Mouse (Mus musculus) hindbrain, postnatal 0 days (tissue): ENCODE results near the gene Csnk2b. TPM values are rescaled to one million over a fixed set of nuclear protein-coding genes. Genes with fewer than 3 reads are reported as not detected.

Experiments used
- ATAC-seq: fragments of 200-750 bp; cut with Nextera tagmentation; 2 replicates; pipeline ENCODE4 v1.8.0; 2017; ENCODE audit warnings: mild to moderate bottlenecking, moderate TSS enrichment, moderate library complexity
- DNase-seq: peaks from one replicate; pipeline ENCODE4 v3.0.0-alpha.2; 2015; ENCODE audit warnings: low spot score
- H3K27ac ChIP-seq: fragments of 300-500 bp; sonication (generic); 2 replicates; pipeline ENCODE4 v1.5.1; 2014; ENCODE audit warnings: mild to moderate bottlenecking
- H3K27me3 ChIP-seq: fragments of 300-500 bp; sonication (generic); 2 replicates; pipeline ENCODE4 v1.6.1; 2014; ENCODE audit warnings: low read length, mixed read lengths; ENCODE audit not compliant: insufficient read depth
- H3K36me3 ChIP-seq: fragments of 300-500 bp; sonication (generic); 2 replicates; pipeline ENCODE4 v1.6.1; 2014; ENCODE audit warnings: low read length, mixed read lengths; ENCODE audit not compliant: insufficient read depth
- H3K4me1 ChIP-seq: fragments of 300-500 bp; sonication (generic); 2 replicates; pipeline ENCODE4 v1.6.1; 2014; ENCODE audit warnings: antibody characterized with exemption, low read length, mixed read lengths; ENCODE audit not compliant: insufficient read depth
- H3K4me2 ChIP-seq: fragments of 300-500 bp; sonication (generic); 2 replicates; pipeline ENCODE4 v1.6.1; 2014; ENCODE audit warnings: low read depth, mild to moderate bottlenecking, low read length, moderate library complexity, mixed read lengths
- H3K4me3 ChIP-seq: fragments of 300-500 bp; sonication (generic); 2 replicates; pipeline ENCODE4 v1.5.1; 2014; ENCODE audit warnings: low read length
- H3K9ac ChIP-seq: fragments of 300-500 bp; sonication (generic); replicated peaks from 2 replicates; pipeline ENCODE4 v1.6.1; 2014; ENCODE audit warnings: mild to moderate bottlenecking, low read length, moderate library complexity, mixed read lengths
- H3K9me3 ChIP-seq: fragments of 300-500 bp; sonication (generic); 2 replicates; pipeline ENCODE4 v1.6.1; 2016; ENCODE audit warnings: low read length, mixed read lengths
- CTCF ChIP-seq: IDR thresholded peaks from 2 replicates; pipeline ENCODE4 v1.5.1; 2016; ENCODE audit warnings: antibody characterized with exemption, control low read depth, low read depth
- WGBS: fragments of 180-500 bp; shearing (Covaris S2); extraction: QIAGEN DNeasy Blood & Tissue Kit; methylation state at CpG from one replicate; pipeline ENCODE4 v1.1.7; 2014; 5-methylcytosine and 5-hydroxymethylcytosine counted together
- polyA plus RNA-seq: library from polyadenylated mRNA; unstranded; fragments of >200 nt; fragmentation: Nextera tagmentation; extraction: Ambion mirVana; gene quantifications from 2 replicates; pipeline ENCODE4 v1.2.1, GENCODE M21; 2015
- total RNA-seq: library from RNA; depleted of rRNA; stranded (reverse); fragments of >200 nt; gene quantifications from 2 replicates; pipeline ENCODE4 v1.2.3, GENCODE M21; 2014

The Csnk2b gene
- total and polyA plus RNA-seq, 2 experiments from 2014 or later, result 257 to 350 TPM

DNA sequence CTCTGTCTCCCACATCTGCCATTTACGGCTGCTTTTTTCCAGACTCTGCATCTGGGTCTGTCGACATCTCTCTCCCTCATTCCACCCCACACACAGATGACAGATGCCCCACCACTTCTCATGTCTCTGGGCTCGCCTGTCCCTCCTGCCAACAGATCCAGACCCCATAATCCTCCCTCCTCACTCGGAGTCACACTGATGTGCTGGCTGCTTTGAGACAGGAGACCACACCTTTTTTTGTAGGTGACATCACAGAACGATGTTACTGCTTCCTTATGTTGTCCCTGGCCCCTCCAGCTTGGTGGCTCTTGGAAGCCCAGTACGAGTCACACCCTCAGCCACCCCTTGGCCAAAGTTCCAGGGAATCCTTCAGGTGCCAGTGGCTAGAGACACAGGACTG, 41.6 kb downstream of the Csnk2b start:
- no peaks in the 10 kb centered on the region for H3K36me3 ChIP-seq
- ATAC-seq (no peak), DNase-seq (no peak)
- no peak overlapping the region for H3K9ac ChIP-seq
- H3K27ac ChIP-seq, result no peak overlapping the region
- no peaks in the 10 kb centered on the region for H3K4me1 ChIP-seq
- no peak overlapping the region for H3K4me3 ChIP-seq
- WGBS, result 65% methylated on average over 6 of the region's 6 CpGs
- TF ChIP-seq CTCF, result no peak
- no peaks in the 10 kb centered on the region for H3K27me3 ChIP-seq
- no peaks in the 10 kb centered on the region for H3K9me3 ChIP-seq
- no peak overlapping the region for H3K4me2 ChIP-seq

DNA sequence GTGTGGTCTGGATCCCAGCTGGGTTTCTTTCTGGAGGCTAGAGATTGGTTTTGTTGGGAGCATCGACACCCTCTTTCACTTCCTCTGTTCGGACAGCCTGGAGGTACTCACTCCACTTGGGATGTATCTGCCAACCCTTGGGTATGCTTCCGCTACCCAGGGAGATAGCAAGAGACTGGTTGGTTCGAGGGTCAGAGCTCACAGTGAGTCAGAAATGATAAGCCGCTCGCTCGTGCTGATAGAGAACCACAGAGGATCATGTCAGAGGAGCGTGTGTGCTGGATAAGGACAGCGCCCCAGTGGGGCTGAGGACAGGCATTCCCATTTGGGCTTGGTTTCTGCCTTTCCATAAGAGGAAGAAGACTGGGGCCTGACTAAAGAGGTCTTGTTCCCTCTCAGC, 42.1 kb downstream of the Csnk2b start:
- no peak for ATAC-seq
- Histone ChIP-seq H3K9ac (no peak overlapping the region), H3K4me3 (no peak overlapping the region), H3K27ac (no peak overlapping the region), H3K9me3 (no peaks in the 10 kb centered on the region), H3K36me3 (no peaks in the 10 kb centered on the region), H3K4me2 (no peak overlapping the region), H3K4me1 (no peaks in the 10 kb centered on the region), H3K27me3 (no peaks in the 10 kb centered on the region)
- TF ChIP-seq CTCF, result no peak
- 64% methylated on average over 9 of the region's 9 CpGs for WGBS
- no peak for DNase-seq

GRCm38 (mm10) chr17:35077786-35078233, 44.0 kb downstream of the Csnk2b start, which contains the start of gene Ly6g6d:
Gene Ly6g6d (minus strand): TSS chr17:35078065.
- no peak within 1 kb of the TSS; the same call in 1 of the 2 replicates for H3K9ac ChIP-seq

GRCm38 (mm10) chr17:35077285-35077684, 44.6 kb downstream of the Csnk2b start:
- H3K4me3 ChIP-seq, result no peak overlapping the region
- no peaks in the 10 kb centered on the region for H3K36me3 ChIP-seq
- no peaks in the 10 kb centered on the region for H3K9me3 ChIP-seq
- TF ChIP-seq CTCF, result no peak
- H3K4me2 ChIP-seq, result peak overlapping the region; percentile 49; the same call in 1 of the 2 replicates
- ATAC-seq, result no peak
- H3K27me3 ChIP-seq, result no peaks in the 10 kb centered on the region
- H3K9ac ChIP-seq, result no peak overlapping the region
- no peak overlapping the region for H3K27ac ChIP-seq
- no peak for DNase-seq
- H3K4me1 ChIP-seq, result no peaks in the 10 kb centered on the region
- 39% methylated on average over 2 of the region's 2 CpGs for WGBS

More at GRCm38 (mm10) chr17:35077786-35078233, 44.0 kb downstream of the Csnk2b start, which contains the start of gene Ly6g6d:
- no peaks in the 10 kb centered on the region for H3K9me3 ChIP-seq
- H3K4me3 ChIP-seq, result peak within 1 kb of the TSS; percentile 20
- no peaks in the 10 kb centered on the region for H3K27me3 ChIP-seq
- DNase-seq (peak; percentile 46), ATAC-seq (peak; percentile 71; the same call in 1 of the 2 replicates)
- no peak within 1 kb of the TSS for H3K27ac ChIP-seq
- 11% methylated on average over 14 of the region's 14 CpGs for WGBS
- no peaks in the 10 kb centered on the region for H3K36me3 ChIP-seq
- TF ChIP-seq CTCF, result peak; percentile 68
- peak within 1 kb of the TSS; percentile 49 for H3K4me2 ChIP-seq
- H3K4me1 ChIP-seq, result no peaks in the 10 kb centered on the region

- Histone ChIP-seq H3K4me1 (no peaks in the 10 kb centered on the region), H3K27me3 (no peaks in the 10 kb centered on the region), H3K9ac (no peak within 1 kb of the TSS; the same call in 1 of the 2 replicates), H3K4me2 (peak within 1 kb of the TSS; percentile 49), H3K27ac (no peak within 1 kb of the TSS), H3K9me3 (no peaks in the 10 kb centered on the region), H3K4me3 (peak within 1 kb of the TSS; percentile 20), H3K36me3 (no peaks in the 10 kb centered on the region)
- WGBS, result 47% methylated on average over 10 of the region's 10 CpGs
- no peak for TF ChIP-seq CTCF
- ATAC-seq (no peak), DNase-seq (no peak)
Observed at GRCm38 (mm10) chr17:35076507-35077176, 45.2 kb downstream of the Csnk2b start, which contains the start of gene Ly6g6e. Gene Ly6g6e (plus strand): TSS chr17:35076902.

DNA sequence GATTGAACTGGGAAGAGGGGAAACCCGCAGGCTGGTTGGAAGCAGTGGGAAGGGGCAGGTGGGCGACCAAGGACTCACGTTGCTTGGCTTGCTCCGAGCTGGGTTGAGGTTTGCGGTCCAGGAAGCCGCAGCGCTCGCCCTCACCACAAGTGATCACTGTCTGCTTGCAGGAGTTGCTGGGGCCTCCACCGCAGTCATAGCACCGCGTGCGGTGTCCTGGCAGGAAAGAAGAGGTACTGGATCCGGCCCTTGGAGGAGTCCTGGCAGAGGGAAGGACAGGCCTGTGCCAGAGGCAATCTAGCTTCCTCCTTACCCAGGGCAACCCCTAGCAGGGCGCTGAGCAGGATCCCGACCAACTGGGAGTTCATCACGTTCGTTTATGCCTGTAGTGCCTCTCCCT, 47.8 kb downstream of the Csnk2b start:
- TF ChIP-seq CTCF, result no peak
- DNase-seq (no peak), ATAC-seq (no peak)
- Histone ChIP-seq H3K9me3 (no peaks in the 10 kb centered on the region), H3K9ac (no peak overlapping the region), H3K36me3 (no peaks in the 10 kb centered on the region), H3K27me3 (no peaks in the 10 kb centered on the region), H3K4me3 (no peak overlapping the region), H3K4me2 (no peak overlapping the region), H3K27ac (no peak overlapping the region), H3K4me1 (no peaks in the 10 kb centered on the region)
- WGBS, result 42% methylated on average over 17 of the region's 17 CpGs

DNA sequence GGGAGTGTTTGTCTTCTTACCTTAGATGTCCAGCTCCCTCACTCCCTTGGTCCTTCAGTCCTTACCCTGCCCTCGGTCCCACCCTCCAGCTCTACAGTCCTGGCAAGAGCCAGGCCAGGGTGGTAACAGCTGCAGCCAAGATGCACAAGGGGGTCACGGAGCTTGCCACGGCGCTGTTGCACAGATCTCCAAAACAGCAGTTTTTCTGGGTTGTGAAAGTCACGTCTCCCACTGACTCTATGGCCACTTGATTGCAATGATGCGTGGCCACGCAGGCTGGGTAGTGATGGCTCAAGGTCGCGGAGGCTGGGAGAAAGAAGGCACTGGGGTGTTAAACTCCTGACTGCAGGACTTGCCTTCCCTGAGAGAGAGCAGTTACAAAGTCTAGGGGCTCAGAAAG, 50.4 kb downstream of the Csnk2b start:
- Histone ChIP-seq H3K27me3 (no peaks in the 10 kb centered on the region), H3K27ac (no peak overlapping the region), H3K4me2 (no peak overlapping the region), H3K9ac (no peak overlapping the region), H3K36me3 (no peaks in the 10 kb centered on the region), H3K9me3 (no peaks in the 10 kb centered on the region), H3K4me1 (no peaks in the 10 kb centered on the region), H3K4me3 (no peak overlapping the region)
- ATAC-seq, result no peak
- no peak for DNase-seq
- 74% methylated on average over 9 of the region's 9 CpGs for WGBS
- no peak for TF ChIP-seq CTCF
